Mouse (Mus musculus) bone marrow macrophage, adult 2 months (primary cell): ENCODE measurements around the gene Gm30191.

Source experiments
- CTCF ChIP-seq: IDR thresholded peaks from 2 replicates; pipeline ENCODE4 v1.5.1; 2012; ENCODE audit warnings: low read depth, mild to moderate bottlenecking, low read length, moderate library complexity
- POLR2A ChIP-seq: IDR thresholded peaks from 2 replicates; pipeline ENCODE4 v1.6.1; 2012; ENCODE audit warnings: mild to moderate bottlenecking, low read depth, low read length, borderline replicate concordance

DNA sequence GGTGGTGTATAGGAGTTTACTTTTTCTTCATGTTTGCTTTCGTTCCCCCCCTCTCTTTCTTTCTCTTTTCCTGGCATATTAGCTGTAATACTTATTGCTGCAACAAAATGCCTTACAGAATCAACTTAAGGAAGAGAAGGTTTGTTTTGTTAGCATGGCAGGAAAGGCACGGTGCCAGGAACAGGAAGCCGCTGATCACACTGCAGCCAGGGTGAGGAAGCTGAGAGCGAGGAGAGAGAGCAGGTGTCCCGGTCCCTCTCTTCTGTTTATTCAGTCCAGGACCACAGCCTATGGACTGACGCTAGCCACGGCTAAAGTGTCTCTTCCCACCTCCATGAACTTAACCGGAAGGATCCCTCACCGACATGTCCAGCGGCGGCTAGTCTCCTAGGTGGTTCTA, 11.6 kb downstream of the Gm30191 start:
- TF ChIP-seq CTCF (no peak), POLR2A (no peak)
